8 mouse cellular contexts compared by ENCODE assay signal in the genomic region with DNA sequence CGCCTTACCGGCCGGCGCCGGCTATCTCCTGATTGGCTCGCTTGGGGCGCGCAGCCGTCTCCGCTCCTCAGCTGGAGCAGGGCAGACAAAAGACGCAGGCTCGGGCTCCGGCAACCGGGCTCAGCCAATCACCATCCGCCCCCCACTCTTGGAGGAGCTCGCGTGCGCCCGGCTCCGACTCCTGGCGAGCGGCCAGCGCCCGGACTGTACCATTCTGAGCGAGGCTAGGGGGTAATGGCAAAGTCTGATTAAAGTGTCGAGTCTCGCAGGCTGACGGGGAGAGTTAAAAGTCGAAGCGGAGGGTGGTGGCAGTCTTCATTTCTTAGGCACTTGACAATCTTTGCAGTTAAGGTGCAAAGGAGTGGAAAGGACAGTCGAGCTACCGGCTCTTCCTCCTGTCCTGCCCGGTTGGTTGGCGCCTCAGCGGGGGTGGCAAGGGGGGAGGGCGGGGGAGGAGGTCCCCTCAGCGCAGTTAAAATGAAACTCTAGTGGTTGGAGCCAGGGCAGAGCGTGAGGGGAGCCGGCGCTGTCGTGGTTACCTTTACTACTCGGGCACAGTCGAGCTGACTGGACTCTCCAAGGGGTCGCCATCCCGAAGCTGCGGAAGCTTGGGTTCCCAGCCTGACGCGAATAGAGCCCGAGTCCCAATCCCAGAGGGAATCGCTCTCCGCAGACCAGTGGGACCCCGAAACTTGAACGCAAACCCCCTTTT. TPM values are rescaled to one million over a fixed set of nuclear protein-coding genes. Genes with fewer than 3 reads are reported as not detected.
A peak's percentile ranks its signal among the peaks of the same experiment; 100 is the strongest.
DNase-seq lines count a peak whose midpoint lies in the region; ATAC-seq lines count a peak whose summit lies in the region.

Gene Pik3r3, plus strand, starts transcription at position 479 of the 712 bp plus-strand sequence.

- peaks cover 9% of the 10 kb centered on the region for H3K4me1 ChIP-seq in lung, embryonic 16.5 days (replicated peaks; ENCODE audit: control insufficient read depth, insufficient read depth, low read length)

- H3K9ac ChIP-seq in lung, embryonic 16.5 days (ENCODE audit: low read length) = peak within 1 kb of the TSS; percentile 89

- H3K4me3 ChIP-seq in lung, embryonic 16.5 days (ENCODE audit: low read length) = peak within 1 kb of the TSS; percentile 81

- DNase-seq in MEL-GATA-1-ER (ENCODE audit: extremely low read depth, low read depth) = peak; percentile 94
- DNase-seq in cerebellum, adult 8-10 months = peak; percentile 99
- DNase-seq in forelimb bud, embryonic 11.5 days (ENCODE audit: low read depth, low spot score) = peak; percentile 98
- peak; percentile 93 for DNase-seq in layer of hippocampus, adult 9-10 months (ENCODE audit: low spot score)
- DNase-seq in ovary, postnatal 10 days (ENCODE audit: low spot score) = peak; percentile 97
- peak; percentile 98 to 99 for DNase-seq in thymus, postnatal 10 days (ENCODE audit: low spot score in 2 of 2)

- H3K9me3 ChIP-seq in lung, embryonic 16.5 days (ENCODE audit: control insufficient read depth, low read length) = no peaks in the 10 kb centered on the region

- H3K36me3 ChIP-seq in lung, embryonic 16.5 days (ENCODE audit: control insufficient read depth, insufficient read depth, low read length) = no peaks in the 10 kb centered on the region

- under 1% methylated on average over 51 of the region's 53 CpGs for WGBS in lung, embryonic 16.5 days

- ATAC-seq in hematopoietic stem cell, adult 5-6 weeks (replicated peaks in 1 of 2; ENCODE audit: insufficient read depth in 1 of 2, low FRiP score in 2 of 2, low TSS enrichment in 1 of 2, low read depth in 1 of 2, poor library complexity in 2 of 2, severe bottlenecking in 2 of 2) = peak; percentile 99
- peak; percentile 100 for ATAC-seq in lung, embryonic 16.5 days (ENCODE audit: low read depth)

- H3K27ac ChIP-seq in lung, embryonic 16.5 days (ENCODE audit: low read length) = peak within 1 kb of the TSS; percentile 99

- peak within 1 kb of the TSS; percentile 75 for H3K4me2 ChIP-seq in lung, embryonic 16.5 days (ENCODE audit: low read depth, low read length)

- no peaks in the 10 kb centered on the region for H3K27me3 ChIP-seq in lung, embryonic 16.5 days (ENCODE audit: control insufficient read depth, insufficient read depth, low read depth, low read length)

RNA-seq across cellular contexts. Expression of gene Pik3r3, which starts in this region (rescaled TPM):
- 0.75 and 3.7 TPM in 2 replicates for total RNA-seq in hematopoietic stem cell, adult 5-6 weeks (2017)
- polyA plus RNA-seq in lung, embryonic 16.5 days (2015; fragmentation: Nextera tagmentation; extraction: Ambion mirVana) = 23.6 and 25.3 TPM in 2 replicates

Comparison
In these comparisons a context has a peak if more than half of its experiments do, and no peak if none do; other contexts are left out.
1. Peak in every context shown above with its lines: DNase-seq, ATAC-seq, H3K4me3 ChIP-seq and H3K27ac ChIP-seq.